Comparison of ENCODE assay signal across 13 mouse cellular contexts in genomic region chr14:119895765-119896465, GRCm38 (mm10).
DNase-seq lines count a peak whose midpoint lies in the region; ATAC-seq lines count a peak whose summit lies in the region.
"Had no signal": no experiment of that assay in that cellular context is flagged by ENCODE, and none has a peak within 500 bp of the region (broad histone marks: within the 10 kb centered on the region; RNA-seq: fewer than 3 reads in every experiment).

No protein-coding gene starts in this region.

- H3K4me1 ChIP-seq in midbrain, embryonic 10.5 days = no peaks in the 10 kb centered on the region
- H3K4me1 ChIP-seq in midbrain, embryonic 15.5 days = no peaks in the 10 kb centered on the region
- H3K4me1 ChIP-seq: liver, embryonic 12.5 days had no signal

- H3K4me2 ChIP-seq in midbrain, embryonic 15.5 days = no peak overlapping the region
- H3K4me2 ChIP-seq: liver, embryonic 12.5 days had no signal

- no peaks in the 10 kb centered on the region for H3K36me3 ChIP-seq in midbrain, embryonic 10.5 days
- H3K36me3 ChIP-seq in midbrain, embryonic 15.5 days (replicated peaks) = no peaks in the 10 kb centered on the region
- H3K36me3 ChIP-seq: liver, embryonic 12.5 days had no signal

- H3K9me3 ChIP-seq in midbrain, embryonic 10.5 days (replicated peaks) = no peaks in the 10 kb centered on the region
- no peaks in the 10 kb centered on the region for H3K9me3 ChIP-seq in midbrain, embryonic 15.5 days
- H3K9me3 ChIP-seq: liver, embryonic 12.5 days had no signal

- no peak for DNase-seq in cerebellum, adult 11 months
- DNase-seq in midbrain, embryonic 10.5 days (ENCODE audit: low spot score) = peak; percentile 14
- peak; percentile 57 for DNase-seq in forelimb bud, embryonic 11.5 days (ENCODE audit: low read depth, low spot score)
- peak; percentile 18 for DNase-seq in retina, embryonic 14.5 days (ENCODE audit: low spot score)
- DNase-seq in testis, postnatal 10 days (ENCODE audit: low spot score) = no peak
- no peak for DNase-seq in thymus, postnatal 25 days
- DNase-seq: layer of hippocampus, postnatal 36 days; lung, postnatal 4 days; thymus, postnatal 14 days had no signal

- H3K27ac ChIP-seq in midbrain, embryonic 10.5 days (replicated peaks) = 0 out of 2 replicates have a peak overlapping the region, but pooled peaks have one; percentile 13
- no peak overlapping the region for H3K27ac ChIP-seq in midbrain, embryonic 15.5 days
- H3K27ac ChIP-seq: liver, embryonic 12.5 days had no signal

- H3K27me3 ChIP-seq in midbrain, embryonic 10.5 days (ENCODE audit: low read depth, poor library complexity, severe bottlenecking) = no peaks in the 10 kb centered on the region
- H3K27me3 ChIP-seq in midbrain, embryonic 15.5 days (replicated peaks) = no peaks in the 10 kb centered on the region
- H3K27me3 ChIP-seq: liver, embryonic 12.5 days had no signal

- ATAC-seq in cerebellum, adult (ENCODE audit: insufficient number of reproducible peaks, low FRiP score, low TSS enrichment) = 0 out of 2 replicates have a peak, but pooled peaks have one; percentile 26
- ATAC-seq in midbrain, embryonic 15.5 days (replicated peaks) = no peak
- ATAC-seq: inflammation-experienced regulatory T-cells, adult 6 months; liver, embryonic 12.5 days had no signal

- 82% methylated on average over 10 of the region's 10 CpGs for WGBS in midbrain, embryonic 10.5 days
- WGBS in midbrain, embryonic 15.5 days = 56% methylated on average over 10 of the region's 10 CpGs

- no peak overlapping the region for H3K9ac ChIP-seq in midbrain, embryonic 15.5 days
- H3K9ac ChIP-seq: liver, embryonic 12.5 days had no signal

- H3K4me3 ChIP-seq in midbrain, embryonic 10.5 days = no peak overlapping the region
- no peak overlapping the region for H3K4me3 ChIP-seq in midbrain, embryonic 15.5 days
- H3K4me3 ChIP-seq: liver, embryonic 12.5 days had no signal

Comparison
In these comparisons a context has a peak if more than half of its experiments do, and no peak if none do; other contexts are left out.
1. DNase-seq: peak in midbrain, embryonic 10.5 days (single experiment), forelimb bud, embryonic 11.5 days (single experiment) and retina, embryonic 14.5 days (single experiment); none in cerebellum, adult 11 months (single experiment), testis, postnatal 10 days (single experiment) and thymus, postnatal 25 days (single experiment).